Mouse (Mus musculus) lung, embryonic 14.5 days (tissue): Measurements from ENCODE around the gene Ikzf3. TPM values are rescaled to one million over a fixed set of nuclear protein-coding genes. Genes with fewer than 3 reads are reported as not detected.
A peak's percentile ranks its signal among the peaks of the same experiment; 100 is the strongest.

Source experiments
- ATAC-seq: fragments of 200-750 bp; cut with Nextera tagmentation; 2 replicates; pipeline ENCODE4 v1.8.0; 2017; ENCODE audit warnings: mild to moderate bottlenecking, moderate TSS enrichment, moderate library complexity; ENCODE audit not compliant: insufficient read depth
- DNase-seq: peaks from one replicate; pipeline ENCODE4 v3.0.0-alpha.2; 2015
- H3K27ac ChIP-seq: fragments of 300-500 bp; sonication (generic); 2 replicates; pipeline ENCODE4 v1.5.1; 2014; ENCODE audit warnings: low read depth, mild to moderate bottlenecking, moderate library complexity
- H3K27me3 ChIP-seq: fragments of 300-500 bp; sonication (generic); 2 replicates; pipeline ENCODE4 v1.6.1; 2014; ENCODE audit warnings: low read length, control low read depth; ENCODE audit not compliant: insufficient read depth
- H3K36me3 ChIP-seq: fragments of 300-500 bp; sonication (generic); 2 replicates; pipeline ENCODE4 v1.6.1; 2014; ENCODE audit warnings: control low read depth; ENCODE audit not compliant: insufficient read depth
- H3K4me1 ChIP-seq: fragments of 300-500 bp; sonication (generic); 2 replicates; pipeline ENCODE4 v1.6.1; 2014; ENCODE audit warnings: antibody characterized with exemption, control low read depth; ENCODE audit not compliant: insufficient read depth
- H3K4me2 ChIP-seq: fragments of 300-500 bp; sonication (generic); 2 replicates; pipeline ENCODE4 v1.6.1; 2014; ENCODE audit warnings: mild to moderate bottlenecking
- H3K4me3 ChIP-seq: fragments of 300-500 bp; sonication (generic); 2 replicates; pipeline ENCODE4 v1.5.1; 2014; ENCODE audit warnings: low read depth, low read length
- H3K9ac ChIP-seq: fragments of 300-500 bp; sonication (generic); 2 replicates; pipeline ENCODE4 v1.6.1; 2014
- H3K9me3 ChIP-seq: fragments of 300-500 bp; sonication (generic); 2 replicates; pipeline ENCODE4 v1.6.1; 2016; ENCODE audit warnings: low read depth, low read length, control low read depth
- CTCF ChIP-seq: IDR thresholded peaks from 2 replicates; pipeline ENCODE4 v1.5.1; 2016; ENCODE audit warnings: antibody characterized with exemption, low read depth
- WGBS: fragments of 180-500 bp; shearing (Covaris S2); extraction: QIAGEN DNeasy Blood & Tissue Kit; methylation state at CpG from one replicate; pipeline ENCODE4 v1.1.7; 2014; 5-methylcytosine and 5-hydroxymethylcytosine counted together
- polyA plus RNA-seq: library from polyadenylated mRNA; unstranded; fragments of >200 nt; fragmentation: Nextera tagmentation; extraction: Ambion mirVana; gene quantifications from 2 replicates; pipeline ENCODE4 v1.2.1, GENCODE M21; 2014

The Ikzf3 gene
- polyA plus RNA-seq, 1 experiment from 2014 or later, result 0.14 TPM

- Histone ChIP-seq H3K27ac (no peak overlapping the region), H3K4me2 (no peak overlapping the region), H3K36me3 (no peaks in the 10 kb centered on the region), H3K9ac (no peak overlapping the region), H3K27me3 (peaks cover 57% of the 10 kb centered on the region), H3K4me3 (no peak overlapping the region), H3K9me3 (no peaks in the 10 kb centered on the region), H3K4me1 (no peaks in the 10 kb centered on the region)
- 66% methylated on average over 1 of the region's 1 CpGs for WGBS
- DNase-seq (no peak), ATAC-seq (no peak)
- no peak for TF ChIP-seq CTCF
Observed at GRCm38 (mm10) chr11:98543414-98543813, 2.4 kb downstream of the Ikzf3 start.

GRCm38 (mm10) chr11:98542553-98542952 lies 3.3 kb downstream of the Ikzf3 start:
- Histone ChIP-seq H3K4me1 (no peaks in the 10 kb centered on the region), H3K27ac (no peak overlapping the region), H3K9me3 (no peaks in the 10 kb centered on the region), H3K4me3 (no peak overlapping the region), H3K27me3 (peaks cover 50% of the 10 kb centered on the region), H3K4me2 (no peak overlapping the region), H3K36me3 (no peaks in the 10 kb centered on the region), H3K9ac (no peak overlapping the region)
- ATAC-seq (no peak), DNase-seq (no peak)
- WGBS, result 67% methylated on average over 8 of the region's 8 CpGs
- no peak for TF ChIP-seq CTCF

- TF ChIP-seq CTCF, result peak; percentile 43
- H3K9me3 ChIP-seq, result no peaks in the 10 kb centered on the region
- DNase-seq, result no peak
- no peak overlapping the region for H3K4me2 ChIP-seq
- no peak overlapping the region for H3K9ac ChIP-seq
- 80% methylated on average over 5 of the region's 5 CpGs for WGBS
- H3K4me1 ChIP-seq, result no peaks in the 10 kb centered on the region
- peaks cover 28% of the 10 kb centered on the region for H3K27me3 ChIP-seq
- H3K4me3 ChIP-seq, result no peak overlapping the region
- no peak for ATAC-seq
- H3K36me3 ChIP-seq, result no peaks in the 10 kb centered on the region
- H3K27ac ChIP-seq, result no peak overlapping the region
Observed at GRCm38 (mm10) chr11:98540319-98540718, 5.5 kb downstream of the Ikzf3 start.

GRCm38 (mm10) chr11:98537480-98538034 lies 8.3 kb downstream of the Ikzf3 start:
- DNase-seq (no peak), ATAC-seq (no peak)
- Histone ChIP-seq H3K9me3 (no peaks in the 10 kb centered on the region), H3K36me3 (no peaks in the 10 kb centered on the region), H3K27me3 (peaks cover 9% of the 10 kb centered on the region; the same call in 1 of the 2 replicates), H3K9ac (no peak overlapping the region), H3K4me2 (no peak overlapping the region), H3K4me3 (no peak overlapping the region), H3K4me1 (no peaks in the 10 kb centered on the region), H3K27ac (no peak overlapping the region)
- TF ChIP-seq CTCF, result no peak

GRCm38 (mm10) chr11:98526824-98527461 lies 18.9 kb downstream of the Ikzf3 start:
- 71% methylated on average over 10 of the region's 10 CpGs for WGBS
- Histone ChIP-seq H3K4me3 (no peak overlapping the region), H3K9me3 (no peaks in the 10 kb centered on the region), H3K4me2 (no peak overlapping the region), H3K9ac (no peak overlapping the region), H3K36me3 (no peaks in the 10 kb centered on the region), H3K4me1 (no peaks in the 10 kb centered on the region), H3K27me3 (no peaks in the 10 kb centered on the region), H3K27ac (no peak overlapping the region)
- DNase-seq (no peak), ATAC-seq (no peak)
- no peak for TF ChIP-seq CTCF

- Histone ChIP-seq H3K4me3 (no peak overlapping the region), H3K36me3 (no peaks in the 10 kb centered on the region), H3K9ac (no peak overlapping the region), H3K27me3 (no peaks in the 10 kb centered on the region), H3K4me2 (no peak overlapping the region), H3K9me3 (no peaks in the 10 kb centered on the region), H3K4me1 (no peaks in the 10 kb centered on the region), H3K27ac (no peak overlapping the region)
- WGBS, result 46% methylated on average over 4 of the region's 4 CpGs
- ATAC-seq (no peak), DNase-seq (no peak)
- TF ChIP-seq CTCF, result no peak
Observed at GRCm38 (mm10) chr11:98525140-98525539, 20.7 kb downstream of the Ikzf3 start.

GRCm38 (mm10) chr11:98520468-98520867 lies 25.4 kb downstream of the Ikzf3 start:
- 20% methylated on average over 10 of the region's 10 CpGs for WGBS
- Histone ChIP-seq H3K4me2 (no peak overlapping the region), H3K9me3 (no peaks in the 10 kb centered on the region), H3K4me1 (no peaks in the 10 kb centered on the region), H3K27ac (no peak overlapping the region), H3K27me3 (no peaks in the 10 kb centered on the region), H3K9ac (no peak overlapping the region), H3K36me3 (no peaks in the 10 kb centered on the region), H3K4me3 (no peak overlapping the region)
- ATAC-seq (no peak; the same call in 1 of the 2 replicates), DNase-seq (peak; percentile 49)
- TF ChIP-seq CTCF, result no peak
